Mouse (Mus musculus): Measurements from ENCODE around the gene Duxbl1.
"Not testable (repeated sequence)": the region's sequence is repeated elsewhere in the genome, so short reads cannot be mapped to it uniquely, and the experiment has no call there.

DNA sequence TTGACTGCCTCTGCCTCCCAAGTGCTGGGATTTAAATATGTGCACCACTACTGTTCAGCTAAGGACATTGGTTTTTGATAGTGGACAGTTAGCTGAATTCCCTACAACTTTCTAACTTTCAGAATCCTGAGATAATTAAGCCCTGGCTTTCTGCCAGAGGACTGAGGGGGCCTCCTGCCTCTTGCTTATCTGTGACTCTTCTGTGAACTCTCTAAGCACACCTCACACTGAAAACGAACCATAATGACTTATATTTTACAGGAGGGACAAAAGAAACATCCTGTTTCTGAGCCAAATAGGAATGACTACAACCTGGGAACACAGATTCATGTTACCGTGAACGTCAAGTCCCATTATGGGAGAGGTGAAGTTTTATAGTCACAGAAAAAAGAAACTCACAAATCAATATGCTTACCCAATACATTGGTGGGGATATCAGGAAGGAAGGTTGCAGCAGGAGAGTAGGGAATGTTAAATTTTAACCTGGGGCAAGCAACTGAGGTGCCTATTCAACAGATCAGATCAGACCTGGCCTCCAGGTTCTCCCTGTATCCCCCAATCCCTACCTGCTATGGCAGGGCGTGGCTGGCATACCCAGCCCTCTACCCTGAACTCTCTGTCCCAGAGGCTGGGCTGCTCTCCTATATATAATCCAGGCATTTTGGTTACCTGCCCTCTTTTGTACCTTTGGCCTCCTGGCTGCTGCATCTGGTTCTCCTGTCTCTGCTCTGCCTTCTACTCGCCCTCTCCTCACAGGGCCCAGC is 41.3 kb upstream of the Duxbl1 start:
- not testable (repeated sequence) for TF ChIP-seq CTCF (IDR thresholded peaks at IDR 0.05; ENCODE audit: low read depth, low read length); POLR2A (IDR thresholded peaks at IDR 0.05; ENCODE audit: extremely low read depth, insufficient read depth, low read length)
